Mouse (Mus musculus) hindbrain, postnatal 0 days (tissue): ENCODE measurements at regions not wholly inside any gene's neighbourhood (a gene's known extent, or its start where the extent isn't known, plus 50 kb on each side); places are given as distances from the start of the nearest gene placed in this dataset.
A peak's percentile ranks its signal among the peaks of the same experiment; 100 is the strongest.

Source experiments
- ATAC-seq: fragments of 200-750 bp; cut with Nextera tagmentation; 2 replicates; pipeline ENCODE4 v1.8.0; 2017; ENCODE audit warnings: mild to moderate bottlenecking, moderate TSS enrichment, moderate library complexity
- DNase-seq: peaks from one replicate; pipeline ENCODE4 v3.0.0-alpha.2; 2015; ENCODE audit warnings: low spot score
- H3K27ac ChIP-seq: fragments of 300-500 bp; sonication (generic); 2 replicates; pipeline ENCODE4 v1.5.1; 2014; ENCODE audit warnings: mild to moderate bottlenecking
- H3K27me3 ChIP-seq: fragments of 300-500 bp; sonication (generic); 2 replicates; pipeline ENCODE4 v1.6.1; 2014; ENCODE audit warnings: low read length, mixed read lengths; ENCODE audit not compliant: insufficient read depth
- H3K36me3 ChIP-seq: fragments of 300-500 bp; sonication (generic); 2 replicates; pipeline ENCODE4 v1.6.1; 2014; ENCODE audit warnings: low read length, mixed read lengths; ENCODE audit not compliant: insufficient read depth
- H3K4me1 ChIP-seq: fragments of 300-500 bp; sonication (generic); 2 replicates; pipeline ENCODE4 v1.6.1; 2014; ENCODE audit warnings: antibody characterized with exemption, low read length, mixed read lengths; ENCODE audit not compliant: insufficient read depth
- H3K4me2 ChIP-seq: fragments of 300-500 bp; sonication (generic); 2 replicates; pipeline ENCODE4 v1.6.1; 2014; ENCODE audit warnings: low read depth, mild to moderate bottlenecking, low read length, moderate library complexity, mixed read lengths
- H3K4me3 ChIP-seq: fragments of 300-500 bp; sonication (generic); 2 replicates; pipeline ENCODE4 v1.5.1; 2014; ENCODE audit warnings: low read length
- H3K9ac ChIP-seq: fragments of 300-500 bp; sonication (generic); replicated peaks from 2 replicates; pipeline ENCODE4 v1.6.1; 2014; ENCODE audit warnings: mild to moderate bottlenecking, low read length, moderate library complexity, mixed read lengths
- H3K9me3 ChIP-seq: fragments of 300-500 bp; sonication (generic); 2 replicates; pipeline ENCODE4 v1.6.1; 2016; ENCODE audit warnings: low read length, mixed read lengths
- CTCF ChIP-seq: IDR thresholded peaks from 2 replicates; pipeline ENCODE4 v1.5.1; 2016; ENCODE audit warnings: antibody characterized with exemption, control low read depth, low read depth
- WGBS: fragments of 180-500 bp; shearing (Covaris S2); extraction: QIAGEN DNeasy Blood & Tissue Kit; methylation state at CpG from one replicate; pipeline ENCODE4 v1.1.7; 2014; 5-methylcytosine and 5-hydroxymethylcytosine counted together

DNA sequence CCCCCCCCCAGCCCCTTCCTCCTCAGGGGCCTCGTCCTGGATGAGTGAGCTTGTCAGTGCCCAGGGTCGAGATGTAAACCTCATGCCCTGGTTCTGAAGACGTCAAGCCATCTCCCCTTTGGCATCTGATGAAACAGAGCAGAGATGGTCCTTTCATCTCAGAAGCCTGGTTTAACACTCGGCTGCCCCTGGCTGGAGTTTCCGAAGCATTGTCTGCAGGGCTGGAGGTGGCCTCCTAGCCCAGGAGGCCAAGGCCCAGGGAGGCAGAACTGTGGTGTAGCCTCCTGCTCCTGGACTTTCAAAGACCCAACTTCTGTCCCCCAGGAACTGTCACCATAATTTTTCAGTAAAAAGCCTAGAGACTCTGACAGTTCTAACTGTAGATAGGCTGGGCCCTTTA, 82.1 kb downstream of the Pdgfa start:
- Histone ChIP-seq H3K9ac (no peak overlapping the region), H3K4me2 (no peak overlapping the region), H3K4me1 (no peaks in the 10 kb centered on the region; the same call in 1 of the 2 replicates), H3K36me3 (no peaks in the 10 kb centered on the region), H3K27ac (no peak overlapping the region), H3K4me3 (no peak overlapping the region), H3K27me3 (no peaks in the 10 kb centered on the region), H3K9me3 (no peaks in the 10 kb centered on the region)
- DNase-seq = no peak
- ATAC-seq = no peak
- no peak for TF ChIP-seq CTCF
- 26% methylated on average over 5 of the region's 5 CpGs for WGBS

DNA sequence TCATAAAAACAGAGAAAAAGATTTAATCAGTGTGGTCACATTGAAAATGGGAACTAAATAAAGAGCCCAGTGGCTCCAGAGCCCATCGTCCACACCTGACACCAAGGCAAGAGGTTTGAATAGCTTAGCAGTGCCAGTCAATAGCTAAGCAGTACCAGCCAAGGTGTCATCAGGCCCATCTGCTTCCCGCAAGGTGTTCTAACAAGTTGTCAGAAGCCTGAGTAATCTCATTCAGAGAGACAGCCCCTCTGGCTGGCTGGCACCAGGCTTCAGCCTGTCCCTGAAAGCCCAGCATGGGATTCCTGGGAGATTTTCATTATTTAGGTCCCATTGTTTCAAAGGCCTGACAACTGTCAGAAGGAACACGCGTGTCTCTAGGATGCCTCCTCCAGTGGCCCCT, 81.7 kb downstream of the Pdgfa start:
- H3K36me3 ChIP-seq = no peaks in the 10 kb centered on the region
- no peaks in the 10 kb centered on the region for H3K27me3 ChIP-seq
- ATAC-seq (no peak), DNase-seq (peak; percentile 45)
- H3K9ac ChIP-seq = no peak overlapping the region
- H3K4me1 ChIP-seq = no peaks in the 10 kb centered on the region; the same call in 1 of the 2 replicates
- H3K27ac ChIP-seq = no peak overlapping the region
- H3K4me2 ChIP-seq = no peak overlapping the region
- no peaks in the 10 kb centered on the region for H3K9me3 ChIP-seq
- WGBS = 68% methylated on average over 4 of the region's 4 CpGs
- no peak overlapping the region for H3K4me3 ChIP-seq
- no peak for TF ChIP-seq CTCF

GRCm38 (mm10) chr5:138920156-138920845, 76.9 kb downstream of the Pdgfa start:
- DNase-seq = peak; percentile 85
- Histone ChIP-seq H3K4me3 (no peak overlapping the region), H3K27ac (peak overlapping the region; percentile 22; the same call in 1 of the 2 replicates), H3K4me2 (no peak overlapping the region), H3K4me1 (no peaks in the 10 kb centered on the region), H3K9me3 (no peaks in the 10 kb centered on the region), H3K36me3 (no peaks in the 10 kb centered on the region), H3K27me3 (no peaks in the 10 kb centered on the region), H3K9ac (no peak overlapping the region)
- peak; percentile 36; the same call in 1 of the 2 replicates for TF ChIP-seq CTCF
- ATAC-seq = peak; percentile 95
- 43% methylated on average over 7 of the region's 7 CpGs for WGBS

GRCm38 (mm10) chr5:138922116-138922515, 75.1 kb downstream of the Pdgfa start:
- H3K4me3 ChIP-seq = no peak overlapping the region
- peak; percentile 59 for DNase-seq

More at GRCm38 (mm10) chr5:138922116-138922515, 75.1 kb downstream of the Pdgfa start:
- no peak for ATAC-seq
- H3K36me3 ChIP-seq = no peaks in the 10 kb centered on the region
- no peak for TF ChIP-seq CTCF
- no peaks in the 10 kb centered on the region for H3K27me3 ChIP-seq
- H3K9me3 ChIP-seq = no peaks in the 10 kb centered on the region
- H3K9ac ChIP-seq = no peak overlapping the region
- H3K4me1 ChIP-seq = no peaks in the 10 kb centered on the region
- no peak overlapping the region for H3K27ac ChIP-seq
- H3K4me2 ChIP-seq = no peak overlapping the region
- WGBS = 27% methylated on average over 3 of the region's 3 CpGs
